Mouse (Mus musculus): ENCODE measurements around the gene Ttc23.

DNA sequence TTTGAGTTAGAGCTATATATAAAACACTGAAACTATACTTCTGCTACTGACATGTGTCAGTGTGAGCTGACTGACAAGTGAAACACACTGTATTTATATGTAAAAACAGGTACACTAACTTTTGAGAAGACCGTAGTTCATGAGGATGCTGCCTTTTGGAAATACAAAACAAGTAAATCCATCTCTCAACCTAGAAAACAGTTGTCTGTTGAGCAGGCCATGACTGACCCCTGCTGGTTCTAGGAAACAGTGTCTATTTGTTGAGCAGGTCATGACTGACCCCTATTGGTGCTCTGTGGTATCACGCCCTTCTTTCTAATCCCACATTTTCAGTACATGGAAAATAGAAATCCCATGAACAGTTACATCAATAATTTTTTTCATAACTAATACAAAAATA, 16.4 kb upstream of the Ttc23 start:
- no peak for TF ChIP-seq TAL1 (IDR thresholded peaks at IDR 0.05; ENCODE audit: low read length)
- TF ChIP-seq GATA1 (IDR thresholded peaks at IDR 0.05; ENCODE audit: low read length), result no peak
